Mouse (Mus musculus): ENCODE data around the gene Ralgps2. TPM values are rescaled to one million over a fixed set of nuclear protein-coding genes. Genes with fewer than 3 reads are reported as not detected.

Gene Ralgps2
- total RNA-seq, 4 experiments from 2014 or later: 34.9 to 50.6 (median 44.1) TPM

- DNase-seq (ENCODE audit: low spot score in 2 of 2): no peak
Observed at GRCm38 (mm10) chr1:156838177-156838576, 101.2 kb downstream of the Ralgps2 start, which contains the start of gene Angptl1. Angptl1 (plus strand) TSS chr1:156838562.

GRCm38 (mm10) chr1:156819236-156819635 is 120.2 kb downstream of the Ralgps2 start:
- DNase-seq (ENCODE audit: low spot score in 2 of 2): no peak

- DNase-seq (ENCODE audit: low spot score in 2 of 2): no peak
Observed at GRCm38 (mm10) chr1:156813485-156813884, 125.9 kb downstream of the Ralgps2 start.

- DNase-seq (ENCODE audit: low spot score in 2 of 2): no peak
Observed at GRCm38 (mm10) chr1:156812716-156813115, 126.7 kb downstream of the Ralgps2 start.

GRCm38 (mm10) chr1:156811928-156812327 is 127.5 kb downstream of the Ralgps2 start:
- no peak for DNase-seq (ENCODE audit: low spot score in 2 of 2)

- no peak for DNase-seq (ENCODE audit: low spot score in 2 of 2)
Observed at GRCm38 (mm10) chr1:156808332-156808731, 131.1 kb downstream of the Ralgps2 start.

- DNase-seq (ENCODE audit: low spot score in 2 of 2): no peak
Observed at GRCm38 (mm10) chr1:156801276-156801675, 138.2 kb downstream of the Ralgps2 start.

GRCm38 (mm10) chr1:156796251-156796650 is 143.2 kb downstream of the Ralgps2 start:
- DNase-seq (ENCODE audit: low spot score in 2 of 2): no peak

GRCm38 (mm10) chr1:156789844-156790490 is 149.5 kb downstream of the Ralgps2 start:
- no peak for DNase-seq (ENCODE audit: low spot score in 2 of 2)

GRCm38 (mm10) chr1:156787164-156787863 is 152.1 kb downstream of the Ralgps2 start:
- no peak for DNase-seq (ENCODE audit: low spot score in 2 of 2)

- no peak for DNase-seq (ENCODE audit: low spot score in 2 of 2)
Observed at GRCm38 (mm10) chr1:156786074-156786473, 153.4 kb downstream of the Ralgps2 start.

GRCm38 (mm10) chr1:156784974-156785373 is 154.5 kb downstream of the Ralgps2 start:
- no peak for DNase-seq (ENCODE audit: low spot score in 2 of 2)

- no peak for DNase-seq (ENCODE audit: low spot score in 2 of 2)
Observed at GRCm38 (mm10) chr1:156784116-156784515, 155.3 kb downstream of the Ralgps2 start.

- no peak for DNase-seq (ENCODE audit: low spot score in 2 of 2)
Observed at GRCm38 (mm10) chr1:156781971-156782850, 157.2 kb downstream of the Ralgps2 start.

GRCm38 (mm10) chr1:156781076-156781741 is 158.2 kb downstream of the Ralgps2 start:
- DNase-seq (ENCODE audit: low spot score in 2 of 2): no peak

GRCm38 (mm10) chr1:156780234-156781005 is 159.0 kb downstream of the Ralgps2 start:
- no peak for DNase-seq (ENCODE audit: low spot score in 2 of 2)

- no peak for DNase-seq (ENCODE audit: low spot score in 2 of 2)
Observed at GRCm38 (mm10) chr1:156779595-156779994, 159.8 kb downstream of the Ralgps2 start.

GRCm38 (mm10) chr1:156778977-156779376 is 160.4 kb downstream of the Ralgps2 start:
- no peak for DNase-seq (ENCODE audit: low spot score in 2 of 2)

GRCm38 (mm10) chr1:156777896-156778295 is 161.5 kb downstream of the Ralgps2 start:
- no peak for DNase-seq (ENCODE audit: low spot score in 2 of 2)

GRCm38 (mm10) chr1:156775983-156776382 is 163.4 kb downstream of the Ralgps2 start:
- no peak for DNase-seq (ENCODE audit: low spot score in 2 of 2)

- no peak for DNase-seq (ENCODE audit: low spot score in 2 of 2)
Observed at GRCm38 (mm10) chr1:156775190-156775589, 164.2 kb downstream of the Ralgps2 start.

Data from left cerebral cortex, adult 8-10 months (tissue).